Mouse (Mus musculus): ENCODE measurements at regions not wholly inside any gene's neighbourhood (a gene's known extent, or its start where the extent isn't known, plus 50 kb on each side); places are given as distances from the start of the nearest gene placed in this dataset.
A peak's percentile ranks its signal among the peaks of the same experiment; 100 is the strongest.

DNA sequence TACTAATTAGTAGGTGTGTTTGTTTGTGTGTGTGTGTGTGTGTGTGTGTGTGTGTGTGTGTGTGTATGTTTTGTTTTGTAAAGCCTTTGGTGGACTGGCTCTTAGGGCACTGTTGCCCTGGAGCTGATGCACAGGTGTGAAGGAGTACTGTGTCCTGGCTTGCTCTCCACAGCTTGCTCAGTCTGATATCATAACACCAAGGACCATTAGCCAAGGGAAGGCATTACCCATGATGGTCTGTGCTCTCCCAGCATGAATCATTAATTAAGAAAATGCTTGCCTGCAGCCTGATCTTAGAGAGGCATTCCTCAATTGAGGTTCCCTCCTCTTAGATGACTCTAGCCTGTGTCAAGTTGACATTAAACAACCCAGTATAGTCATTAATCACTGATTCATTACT is 54.7 kb downstream of the Spry2 start:
- H3K4me3 ChIP-seq (replicated peaks), result no peak overlapping the region
- H3K27me3 ChIP-seq, result no peaks in the 10 kb centered on the region
- no peaks in the 10 kb centered on the region for H3K4me1 ChIP-seq
- no peak overlapping the region for H3K4me2 ChIP-seq (replicated peaks)
- H3K36me3 ChIP-seq, result no peaks in the 10 kb centered on the region
- no peaks in the 10 kb centered on the region for H3K9me3 ChIP-seq (replicated peaks)
- no peak for ATAC-seq (ENCODE audit: insufficient number of reproducible peaks, low FRiP score, low TSS enrichment, low read depth)
- no peak overlapping the region for H3K27ac ChIP-seq (replicated peaks)
- H3K9ac ChIP-seq, result no peak overlapping the region

- H3K9me3 ChIP-seq (replicated peaks), result no peaks in the 10 kb centered on the region
- ATAC-seq (ENCODE audit: insufficient number of reproducible peaks, low FRiP score, low TSS enrichment, low read depth), result no peak
- 71% methylated on average over 3 of the region's 3 CpGs for WGBS
- no peak overlapping the region for H3K4me2 ChIP-seq (replicated peaks)
- no peaks in the 10 kb centered on the region for H3K27me3 ChIP-seq
- no peak overlapping the region for H3K9ac ChIP-seq
- no peak overlapping the region for H3K4me3 ChIP-seq (replicated peaks)
- H3K36me3 ChIP-seq, result no peaks in the 10 kb centered on the region
- H3K4me1 ChIP-seq, result no peaks in the 10 kb centered on the region
- no peak overlapping the region for H3K27ac ChIP-seq (replicated peaks)
Observed at GRCm38 (mm10) chr14:105837533-105837932, 59.1 kb downstream of the Spry2 start.

- 72% methylated on average over 12 of the region's 12 CpGs for WGBS
- no peaks in the 10 kb centered on the region for H3K36me3 ChIP-seq
- no peak overlapping the region for H3K27ac ChIP-seq (replicated peaks)
- no peaks in the 10 kb centered on the region for H3K27me3 ChIP-seq
- no peak overlapping the region for H3K4me3 ChIP-seq (replicated peaks)
- no peak for ATAC-seq (ENCODE audit: insufficient number of reproducible peaks, low FRiP score, low TSS enrichment, low read depth)
- no peak overlapping the region for H3K4me2 ChIP-seq (replicated peaks)
- peaks cover 3% of the 10 kb centered on the region; the same call in 1 of the 2 replicates for H3K4me1 ChIP-seq
- no peak overlapping the region for H3K9ac ChIP-seq
- no peaks in the 10 kb centered on the region for H3K9me3 ChIP-seq (replicated peaks)
Observed at GRCm38 (mm10) chr14:105830701-105831100, 65.9 kb downstream of the Spry2 start.

DNA sequence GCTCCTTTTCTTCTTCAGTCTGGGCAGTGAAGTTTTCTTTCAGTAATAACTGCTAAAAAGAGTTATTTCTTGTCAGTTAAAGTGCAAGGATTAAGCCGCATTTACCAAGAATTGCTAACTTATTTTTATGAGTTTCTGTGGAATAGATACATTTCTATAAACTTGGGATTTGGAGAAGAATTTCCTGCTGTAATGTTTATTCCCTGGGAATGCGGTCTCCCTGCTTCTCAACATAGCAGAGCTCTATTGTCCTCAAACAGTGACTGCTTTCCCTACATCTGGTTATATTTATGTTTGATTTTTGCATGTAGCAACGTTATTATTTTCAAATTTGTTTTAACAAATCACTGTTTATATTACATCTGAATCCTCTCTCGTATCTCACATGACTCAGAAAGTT is 66.3 kb downstream of the Spry2 start:
- no peaks in the 10 kb centered on the region for H3K9me3 ChIP-seq (replicated peaks)
- H3K27me3 ChIP-seq, result no peaks in the 10 kb centered on the region
- H3K4me1 ChIP-seq, result peaks cover 3% of the 10 kb centered on the region; the same call in 1 of the 2 replicates
- no peak overlapping the region for H3K27ac ChIP-seq (replicated peaks)
- ATAC-seq (ENCODE audit: insufficient number of reproducible peaks, low FRiP score, low TSS enrichment, low read depth), result no peak
- no peak overlapping the region for H3K4me3 ChIP-seq (replicated peaks)
- H3K4me2 ChIP-seq (replicated peaks), result no peak overlapping the region
- no peak overlapping the region for H3K9ac ChIP-seq
- H3K36me3 ChIP-seq, result no peaks in the 10 kb centered on the region
- WGBS, result 26% methylated on average over 4 of the region's 4 CpGs

DNA sequence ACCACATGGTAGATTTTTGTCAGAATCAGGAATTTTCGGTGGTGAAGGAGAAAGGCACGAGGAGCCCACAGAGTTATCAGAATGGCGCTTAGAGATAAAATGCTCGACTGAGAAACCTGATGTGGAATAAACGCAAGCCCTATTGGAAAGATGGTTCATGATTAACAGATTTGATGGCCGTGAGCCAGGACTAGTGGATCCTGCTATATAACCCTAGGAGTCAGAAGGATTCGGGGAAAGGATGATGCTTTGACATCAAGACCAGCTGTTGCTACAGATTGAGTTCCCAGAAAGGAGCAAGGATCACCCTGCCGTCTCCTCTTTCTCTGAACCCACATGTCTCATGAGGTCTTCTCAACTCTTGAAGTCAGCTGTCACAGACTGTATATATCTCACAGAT is 73.5 kb downstream of the Spry2 start:
- Histone ChIP-seq H3K4me3 (replicated peaks) (no peak overlapping the region), H3K27me3 (no peaks in the 10 kb centered on the region), H3K27ac (replicated peaks) (no peak overlapping the region), H3K4me1 (no peaks in the 10 kb centered on the region), H3K4me2 (replicated peaks) (no peak overlapping the region), H3K9ac (no peak overlapping the region), H3K36me3 (no peaks in the 10 kb centered on the region), H3K9me3 (replicated peaks) (no peaks in the 10 kb centered on the region)
- no peak; the same call in 1 of the 2 replicates for ATAC-seq (ENCODE audit: insufficient number of reproducible peaks, low FRiP score, low TSS enrichment, low read depth)
- 71% methylated on average over 8 of the region's 8 CpGs for WGBS

GRCm38 (mm10) chr14:105822653-105823052 is 74.0 kb downstream of the Spry2 start:
- no peak for ATAC-seq (ENCODE audit: insufficient number of reproducible peaks, low FRiP score, low TSS enrichment, low read depth)
- H3K4me3 ChIP-seq (replicated peaks), result no peak overlapping the region
- no peak overlapping the region for H3K4me2 ChIP-seq (replicated peaks)
- no peak overlapping the region for H3K9ac ChIP-seq
- WGBS, result 85% methylated on average over 9 of the region's 9 CpGs
- no peaks in the 10 kb centered on the region for H3K9me3 ChIP-seq (replicated peaks)
- H3K27me3 ChIP-seq, result no peaks in the 10 kb centered on the region
- no peaks in the 10 kb centered on the region for H3K4me1 ChIP-seq
- H3K36me3 ChIP-seq, result no peaks in the 10 kb centered on the region
- no peak overlapping the region for H3K27ac ChIP-seq (replicated peaks)

- H3K9me3 ChIP-seq (replicated peaks), result no peaks in the 10 kb centered on the region
- no peak for ATAC-seq (ENCODE audit: insufficient number of reproducible peaks, low FRiP score, low TSS enrichment, low read depth)
- no peak overlapping the region for H3K9ac ChIP-seq
- no peak overlapping the region for H3K4me2 ChIP-seq (replicated peaks)
- no peak overlapping the region for H3K27ac ChIP-seq (replicated peaks)
- 95% methylated on average over 2 of the region's 2 CpGs for WGBS
- no peaks in the 10 kb centered on the region for H3K36me3 ChIP-seq
- no peak overlapping the region for H3K4me3 ChIP-seq (replicated peaks)
- no peaks in the 10 kb centered on the region for H3K27me3 ChIP-seq
- peaks cover 4% of the 10 kb centered on the region; the same call in 1 of the 2 replicates for H3K4me1 ChIP-seq
Observed at GRCm38 (mm10) chr14:105819534-105819933, 77.1 kb downstream of the Spry2 start.

DNA sequence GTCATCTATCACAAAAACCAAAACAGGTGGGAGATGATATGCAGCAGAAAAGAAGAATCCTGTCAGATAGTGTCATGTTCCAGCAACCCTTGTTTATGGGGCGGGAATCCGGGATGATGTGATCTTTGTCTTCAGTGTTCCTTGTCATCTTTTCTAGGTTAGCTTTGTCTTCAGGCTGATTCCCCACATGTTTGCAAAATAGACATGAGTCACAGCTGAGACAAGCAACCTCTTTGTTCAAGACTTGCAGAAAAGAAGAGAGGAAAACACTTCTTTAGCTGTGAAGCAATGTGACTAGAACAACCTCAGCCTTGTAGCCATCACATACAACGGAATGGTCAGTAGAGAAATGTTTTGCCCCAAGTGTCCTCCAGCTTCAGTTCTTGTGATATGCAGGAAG is 77.8 kb downstream of the Spry2 start:
- Histone ChIP-seq H3K9me3 (replicated peaks) (no peaks in the 10 kb centered on the region), H3K9ac (no peak overlapping the region), H3K4me2 (replicated peaks) (no peak overlapping the region), H3K27me3 (no peaks in the 10 kb centered on the region), H3K27ac (replicated peaks) (no peak overlapping the region), H3K4me3 (replicated peaks) (no peak overlapping the region), H3K4me1 (peaks cover 4% of the 10 kb centered on the region; the same call in 1 of the 2 replicates), H3K36me3 (no peaks in the 10 kb centered on the region)
- no peak for ATAC-seq (ENCODE audit: insufficient number of reproducible peaks, low FRiP score, low TSS enrichment, low read depth)
- 82% methylated on average over 3 of the region's 3 CpGs for WGBS

- ATAC-seq (ENCODE audit: insufficient number of reproducible peaks, low FRiP score, low TSS enrichment, low read depth), result no peak
Observed at GRCm38 (mm10) chr14:105817481-105817880, 79.1 kb downstream of the Spry2 start.

DNA sequence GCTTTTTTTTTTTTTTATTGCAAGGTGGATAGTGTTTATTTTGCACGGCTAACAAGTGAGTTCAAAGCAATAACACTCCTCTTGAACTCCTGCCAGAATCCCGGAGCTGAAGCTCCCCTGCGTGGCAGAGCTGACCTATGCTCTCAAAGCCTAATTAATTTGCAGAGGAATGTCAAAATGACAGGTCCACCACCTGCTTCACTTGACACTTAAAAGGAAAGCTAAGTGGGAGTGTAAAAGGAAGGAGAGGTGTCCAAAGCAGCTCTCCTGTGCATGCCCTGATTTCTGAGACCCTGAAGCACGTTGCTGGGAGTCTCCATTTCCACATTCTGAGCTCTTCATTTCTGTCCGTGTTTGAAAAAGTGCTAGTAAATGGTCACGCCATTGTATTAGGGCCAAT is 80.8 kb downstream of the Spry2 start:
- ATAC-seq (ENCODE audit: insufficient number of reproducible peaks, low FRiP score, low TSS enrichment, low read depth), result no peak
- no peaks in the 10 kb centered on the region for H3K9me3 ChIP-seq (replicated peaks)
- no peak overlapping the region for H3K27ac ChIP-seq (replicated peaks)
- no peaks in the 10 kb centered on the region for H3K27me3 ChIP-seq
- peaks cover 4% of the 10 kb centered on the region; the same call in 1 of the 2 replicates for H3K4me1 ChIP-seq
- no peaks in the 10 kb centered on the region for H3K36me3 ChIP-seq
- no peak overlapping the region for H3K9ac ChIP-seq
- 21% methylated on average over 6 of the region's 6 CpGs for WGBS
- peak overlapping the region; percentile 29 for H3K4me2 ChIP-seq (replicated peaks)
- peak overlapping the region; percentile 6; the same call in 1 of the 2 replicates for H3K4me3 ChIP-seq (replicated peaks)

More at GRCm38 (mm10) chr14:105817481-105817880, 79.1 kb downstream of the Spry2 start:
- H3K4me3 ChIP-seq (replicated peaks), result no peak overlapping the region
- H3K9me3 ChIP-seq (replicated peaks), result no peaks in the 10 kb centered on the region
- no peak overlapping the region for H3K27ac ChIP-seq (replicated peaks)
- H3K27me3 ChIP-seq, result no peaks in the 10 kb centered on the region
- peaks cover 4% of the 10 kb centered on the region; the same call in 1 of the 2 replicates for H3K4me1 ChIP-seq
- no peaks in the 10 kb centered on the region for H3K36me3 ChIP-seq
- 90% methylated on average over 6 of the region's 6 CpGs for WGBS
- no peak overlapping the region for H3K4me2 ChIP-seq (replicated peaks)
- H3K9ac ChIP-seq, result no peak overlapping the region

GRCm38 (mm10) chr14:105815281-105815680 is 81.3 kb downstream of the Spry2 start:
- Histone ChIP-seq H3K27me3 (no peaks in the 10 kb centered on the region), H3K27ac (replicated peaks) (no peak overlapping the region), H3K4me2 (replicated peaks) (peak overlapping the region; percentile 29), H3K9me3 (replicated peaks) (no peaks in the 10 kb centered on the region), H3K4me3 (replicated peaks) (peak overlapping the region; percentile 6; the same call in 1 of the 2 replicates), H3K4me1 (peaks cover 4% of the 10 kb centered on the region; the same call in 1 of the 2 replicates), H3K9ac (no peak overlapping the region), H3K36me3 (no peaks in the 10 kb centered on the region)
- 32% methylated on average over 12 of the region's 12 CpGs for WGBS
- no peak for ATAC-seq (ENCODE audit: insufficient number of reproducible peaks, low FRiP score, low TSS enrichment, low read depth)

GRCm38 (mm10) chr14:105813661-105814060 is 83.0 kb downstream of the Spry2 start:
- Histone ChIP-seq H3K9ac (no peak overlapping the region), H3K4me3 (replicated peaks) (no peak overlapping the region), H3K27ac (replicated peaks) (no peak overlapping the region), H3K4me2 (replicated peaks) (no peak overlapping the region), H3K4me1 (peaks cover 4% of the 10 kb centered on the region; the same call in 1 of the 2 replicates), H3K27me3 (no peaks in the 10 kb centered on the region), H3K36me3 (no peaks in the 10 kb centered on the region), H3K9me3 (replicated peaks) (no peaks in the 10 kb centered on the region)
- ATAC-seq (ENCODE audit: insufficient number of reproducible peaks, low FRiP score, low TSS enrichment, low read depth), result no peak

All from embryonic facial prominence, embryonic 15.5 days (tissue).